Mouse (Mus musculus): ENCODE data around the gene Cspg5. TPM values are rescaled to one million over a fixed set of nuclear protein-coding genes. Genes with fewer than 3 reads are reported as not detected.

The Cspg5 gene
- polyA plus RNA-seq, 1 experiment from 2014 or later = 3.5 TPM

DNA sequence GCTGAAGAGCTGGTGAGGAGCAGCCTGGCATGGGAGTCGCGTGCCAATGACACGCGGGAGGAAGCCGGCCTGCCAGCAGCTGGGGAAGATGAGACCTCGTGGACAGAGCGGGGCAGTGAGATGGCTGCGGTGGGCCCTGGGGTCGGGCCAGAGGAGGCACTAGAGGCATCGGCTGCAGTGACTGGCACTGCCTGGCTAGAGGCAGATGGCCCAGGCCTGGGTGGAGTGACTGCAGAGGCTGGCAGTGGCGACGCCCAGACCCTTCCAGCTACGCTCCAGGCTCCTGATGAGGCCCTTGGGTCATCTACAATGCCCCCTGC lies 2.7 kb downstream of the Cspg5 start:
- WGBS = 40% methylated on average over 13 of the region's 13 CpGs
- no peak overlapping the region for H3K9ac ChIP-seq (ENCODE audit: low read length)
- no peak for ATAC-seq (replicated peaks; ENCODE audit: low FRiP score, low TSS enrichment, low read depth)

GRCm38 (mm10) chr9:110247049-110247448 lies 3.5 kb downstream of the Cspg5 start:
- Histone ChIP-seq H3K36me3 (ENCODE audit: control insufficient read depth, insufficient read depth, low read length) (no peaks in the 10 kb centered on the region), H3K4me2 (ENCODE audit: low read length) (no peak overlapping the region), H3K4me1 (replicated peaks; ENCODE audit: control insufficient read depth, insufficient read depth, low read length) (0 out of 2 replicates have a peak, but pooled peaks cover 3% of the 10 kb centered on the region), H3K9me3 (ENCODE audit: control insufficient read depth, low read length) (no peaks in the 10 kb centered on the region), H3K4me3 (ENCODE audit: low read depth, low read length) (no peak overlapping the region), H3K9ac (ENCODE audit: low read length) (no peak overlapping the region), H3K27me3 (replicated peaks; ENCODE audit: control insufficient read depth, insufficient read depth, low read length) (peaks cover 15% of the 10 kb centered on the region), H3K27ac (ENCODE audit: low read depth) (no peak overlapping the region)
- DNase-seq (ENCODE audit: low spot score) = no peak
- 82% methylated on average over 10 of the region's 10 CpGs for WGBS
- ATAC-seq (replicated peaks; ENCODE audit: low FRiP score, low TSS enrichment, low read depth) = no peak

More for the DNA sequence above, 2.7 kb downstream of the Cspg5 start:
- no peak for DNase-seq (ENCODE audit: low spot score)
- 0 out of 2 replicates have a peak, but pooled peaks cover 3% of the 10 kb centered on the region for H3K4me1 ChIP-seq (replicated peaks; ENCODE audit: control insufficient read depth, insufficient read depth, low read length)
- peaks cover 15% of the 10 kb centered on the region for H3K27me3 ChIP-seq (replicated peaks; ENCODE audit: control insufficient read depth, insufficient read depth, low read length)
- peaks cover 4% of the 10 kb centered on the region; the same call in 1 of the 2 replicates for H3K36me3 ChIP-seq (ENCODE audit: control insufficient read depth, insufficient read depth, low read length)
- H3K4me2 ChIP-seq (ENCODE audit: low read length) = peak overlapping the region; percentile 100
- no peak overlapping the region for H3K27ac ChIP-seq (ENCODE audit: low read depth)
- no peaks in the 10 kb centered on the region for H3K9me3 ChIP-seq (ENCODE audit: control insufficient read depth, low read length)
- H3K4me3 ChIP-seq (ENCODE audit: low read depth, low read length) = peak overlapping the region; percentile 60

GRCm38 (mm10) chr9:110248861-110249260 lies 5.3 kb downstream of the Cspg5 start:
- Histone ChIP-seq H3K9me3 (ENCODE audit: control insufficient read depth, low read length) (no peaks in the 10 kb centered on the region), H3K4me3 (ENCODE audit: low read depth, low read length) (no peak overlapping the region), H3K27me3 (replicated peaks; ENCODE audit: control insufficient read depth, insufficient read depth, low read length) (peaks cover 11% of the 10 kb centered on the region), H3K4me2 (ENCODE audit: low read length) (no peak overlapping the region), H3K4me1 (replicated peaks; ENCODE audit: control insufficient read depth, insufficient read depth, low read length) (0 out of 2 replicates have a peak, but pooled peaks cover 3% of the 10 kb centered on the region), H3K9ac (ENCODE audit: low read length) (no peak overlapping the region), H3K27ac (ENCODE audit: low read depth) (no peak overlapping the region), H3K36me3 (ENCODE audit: control insufficient read depth, insufficient read depth, low read length) (no peaks in the 10 kb centered on the region)
- WGBS = 75% methylated on average over 2 of the region's 2 CpGs
- no peak for ATAC-seq (replicated peaks; ENCODE audit: low FRiP score, low TSS enrichment, low read depth)
- no peak for DNase-seq (ENCODE audit: low spot score)

DNA sequence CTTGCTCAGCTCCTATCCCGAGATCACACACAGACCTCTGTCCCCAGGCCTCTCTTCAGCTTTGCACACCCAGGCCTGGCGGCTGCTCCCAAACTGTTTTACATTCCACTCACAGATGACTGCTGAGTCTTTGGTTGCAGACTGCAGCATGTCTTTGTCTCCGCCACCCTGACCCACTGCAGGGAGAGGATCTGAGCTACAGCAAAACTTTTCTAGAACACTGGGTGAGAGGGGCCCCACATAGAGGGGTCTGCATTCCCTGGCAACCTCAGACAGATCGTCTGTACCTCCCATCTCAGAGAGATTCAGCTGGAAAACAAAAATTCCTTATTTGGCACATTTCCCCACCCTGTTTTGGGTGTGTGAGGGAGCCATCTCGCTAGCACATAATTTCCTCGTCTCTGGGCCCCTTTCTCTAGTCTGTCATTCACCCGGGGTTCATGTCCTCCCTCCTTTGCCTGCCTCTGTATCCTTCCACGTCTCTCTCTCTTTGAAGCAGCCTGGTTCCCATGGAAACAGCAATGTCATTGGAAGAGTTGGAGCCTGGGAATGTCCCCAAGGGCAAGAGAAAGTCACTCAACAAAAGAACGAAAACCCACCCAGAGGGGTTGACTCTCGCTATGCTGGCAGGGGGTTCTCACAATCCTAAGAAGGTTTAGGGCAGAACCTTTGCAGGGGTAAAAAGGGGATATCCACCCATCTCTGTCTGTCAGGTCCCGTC lies 6.4 kb downstream of the Cspg5 start:
- H3K4me2 ChIP-seq (ENCODE audit: low read length) = peak overlapping the region; percentile 9; the same call in 1 of the 2 replicates
- DNase-seq (ENCODE audit: low spot score) = peak; percentile 60
- peak overlapping the region; percentile 75; the same call in 1 of the 2 replicates for H3K27ac ChIP-seq (ENCODE audit: low read depth)
- 24% methylated on average over 11 of the region's 11 CpGs for WGBS
- H3K9ac ChIP-seq (ENCODE audit: low read length) = 0 out of 2 replicates have a peak overlapping the region, but pooled peaks have one; percentile 11
- H3K4me3 ChIP-seq (ENCODE audit: low read depth, low read length) = no peak overlapping the region
- no peaks in the 10 kb centered on the region for H3K9me3 ChIP-seq (ENCODE audit: control insufficient read depth, low read length)
- H3K27me3 ChIP-seq (replicated peaks; ENCODE audit: control insufficient read depth, insufficient read depth, low read length) = 0 out of 2 replicates have a peak, but pooled peaks cover 3% of the 10 kb centered on the region
- no peaks in the 10 kb centered on the region for H3K36me3 ChIP-seq (ENCODE audit: control insufficient read depth, insufficient read depth, low read length)
- H3K4me1 ChIP-seq (replicated peaks; ENCODE audit: control insufficient read depth, insufficient read depth, low read length) = 0 out of 2 replicates have a peak, but pooled peaks cover 3% of the 10 kb centered on the region
- ATAC-seq (replicated peaks; ENCODE audit: low FRiP score, low TSS enrichment, low read depth) = no peak

DNA sequence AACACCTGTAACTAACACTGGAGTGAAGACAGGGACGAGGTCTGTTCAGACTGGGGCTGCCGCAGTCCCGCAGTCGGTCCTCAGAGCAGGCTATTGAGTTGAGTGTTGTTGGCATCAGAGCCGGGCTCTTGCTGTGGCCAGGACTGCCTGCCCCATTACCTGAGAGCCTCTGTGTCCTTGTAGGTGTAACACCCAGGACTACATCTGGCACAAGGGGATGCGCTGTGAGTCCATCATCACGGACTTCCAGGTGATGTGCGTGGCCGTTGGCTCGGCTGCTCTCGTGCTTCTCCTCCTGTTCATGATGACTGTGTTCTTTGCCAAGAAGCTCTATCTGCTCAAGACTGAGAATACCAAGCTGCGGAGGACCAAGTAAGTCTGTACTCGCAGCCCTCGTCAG lies 7.2 kb downstream of the Cspg5 start:
- 0 out of 2 replicates have a peak, but pooled peaks cover 3% of the 10 kb centered on the region for H3K4me1 ChIP-seq (replicated peaks; ENCODE audit: control insufficient read depth, insufficient read depth, low read length)
- H3K4me2 ChIP-seq (ENCODE audit: low read length) = no peak overlapping the region
- ATAC-seq (replicated peaks; ENCODE audit: low FRiP score, low TSS enrichment, low read depth) (no peak), DNase-seq (ENCODE audit: low spot score) (no peak)
- 92% methylated on average over 14 of the region's 14 CpGs for WGBS
- H3K4me3 ChIP-seq (ENCODE audit: low read depth, low read length) = no peak overlapping the region
- H3K9me3 ChIP-seq (ENCODE audit: control insufficient read depth, low read length) = no peaks in the 10 kb centered on the region
- no peak overlapping the region for H3K27ac ChIP-seq (ENCODE audit: low read depth)
- H3K9ac ChIP-seq (ENCODE audit: low read length) = no peak overlapping the region
- H3K27me3 ChIP-seq (replicated peaks; ENCODE audit: control insufficient read depth, insufficient read depth, low read length) = no peaks in the 10 kb centered on the region
- no peaks in the 10 kb centered on the region for H3K36me3 ChIP-seq (ENCODE audit: control insufficient read depth, insufficient read depth, low read length)

GRCm38 (mm10) chr9:110255407-110256019 lies 11.9 kb downstream of the Cspg5 start:
- no peaks in the 10 kb centered on the region for H3K4me1 ChIP-seq (replicated peaks; ENCODE audit: control insufficient read depth, insufficient read depth, low read length)
- DNase-seq (ENCODE audit: low spot score) (no peak), ATAC-seq (replicated peaks; ENCODE audit: low FRiP score, low TSS enrichment, low read depth) (0 out of 2 replicates have a peak, but pooled peaks have one; percentile 62)
- H3K27me3 ChIP-seq (replicated peaks; ENCODE audit: control insufficient read depth, insufficient read depth, low read length) = no peaks in the 10 kb centered on the region
- WGBS = 59% methylated on average over 15 of the region's 15 CpGs
- no peak overlapping the region for H3K4me2 ChIP-seq (ENCODE audit: low read length)
- H3K36me3 ChIP-seq (ENCODE audit: control insufficient read depth, insufficient read depth, low read length) = no peaks in the 10 kb centered on the region
- no peak overlapping the region for H3K27ac ChIP-seq (ENCODE audit: low read depth)
- no peak overlapping the region for H3K4me3 ChIP-seq (ENCODE audit: low read depth, low read length)
- no peaks in the 10 kb centered on the region for H3K9me3 ChIP-seq (ENCODE audit: control insufficient read depth, low read length)
- H3K9ac ChIP-seq (ENCODE audit: low read length) = no peak overlapping the region

DNA sequence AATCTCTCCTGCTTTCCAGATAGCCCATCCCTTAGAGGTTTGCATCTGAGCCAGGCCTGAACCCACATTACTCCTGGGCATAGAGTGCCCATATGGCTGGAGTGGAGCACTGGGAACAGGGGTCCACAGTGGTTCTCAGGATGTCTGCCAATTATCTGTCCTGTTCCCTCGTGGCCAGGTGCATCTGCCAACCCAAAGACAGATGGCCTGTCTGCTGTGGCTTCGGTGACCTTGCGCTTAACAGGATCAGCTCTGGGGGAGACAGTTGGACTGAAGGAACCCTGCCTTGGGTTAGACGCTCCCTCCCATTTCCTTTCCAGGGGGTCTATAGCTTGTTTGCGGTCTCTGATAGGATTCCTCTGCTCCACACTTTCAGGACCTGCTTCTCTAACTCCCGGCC lies 15.1 kb downstream of the Cspg5 start:
- no peaks in the 10 kb centered on the region for H3K9me3 ChIP-seq (ENCODE audit: control insufficient read depth, low read length)
- DNase-seq (ENCODE audit: low spot score) (no peak), ATAC-seq (replicated peaks; ENCODE audit: low FRiP score, low TSS enrichment, low read depth) (no peak)
- H3K27me3 ChIP-seq (replicated peaks; ENCODE audit: control insufficient read depth, insufficient read depth, low read length) = no peaks in the 10 kb centered on the region
- no peak overlapping the region for H3K27ac ChIP-seq (ENCODE audit: low read depth)
- H3K4me3 ChIP-seq (ENCODE audit: low read depth, low read length) = no peak overlapping the region
- WGBS = 75% methylated on average over 6 of the region's 6 CpGs
- no peak overlapping the region for H3K4me2 ChIP-seq (ENCODE audit: low read length)
- H3K36me3 ChIP-seq (ENCODE audit: control insufficient read depth, insufficient read depth, low read length) = no peaks in the 10 kb centered on the region
- no peaks in the 10 kb centered on the region for H3K4me1 ChIP-seq (replicated peaks; ENCODE audit: control insufficient read depth, insufficient read depth, low read length)
- H3K9ac ChIP-seq (ENCODE audit: low read length) = no peak overlapping the region

GRCm38 (mm10) chr9:110259118-110259517 lies 15.5 kb downstream of the Cspg5 start:
- ATAC-seq (replicated peaks; ENCODE audit: low FRiP score, low TSS enrichment, low read depth) (no peak), DNase-seq (ENCODE audit: low spot score) (no peak)
- Histone ChIP-seq H3K4me3 (ENCODE audit: low read depth, low read length) (no peak overlapping the region), H3K27ac (ENCODE audit: low read depth) (no peak overlapping the region), H3K36me3 (ENCODE audit: control insufficient read depth, insufficient read depth, low read length) (no peaks in the 10 kb centered on the region), H3K4me2 (ENCODE audit: low read length) (no peak overlapping the region), H3K9me3 (ENCODE audit: control insufficient read depth, low read length) (no peaks in the 10 kb centered on the region), H3K4me1 (replicated peaks; ENCODE audit: control insufficient read depth, insufficient read depth, low read length) (no peaks in the 10 kb centered on the region), H3K27me3 (replicated peaks; ENCODE audit: control insufficient read depth, insufficient read depth, low read length) (no peaks in the 10 kb centered on the region), H3K9ac (ENCODE audit: low read length) (no peak overlapping the region)
- WGBS = 85% methylated on average over 3 of the region's 3 CpGs
